Mouse (Mus musculus): ENCODE measurements around the gene Macf1.

DNA sequence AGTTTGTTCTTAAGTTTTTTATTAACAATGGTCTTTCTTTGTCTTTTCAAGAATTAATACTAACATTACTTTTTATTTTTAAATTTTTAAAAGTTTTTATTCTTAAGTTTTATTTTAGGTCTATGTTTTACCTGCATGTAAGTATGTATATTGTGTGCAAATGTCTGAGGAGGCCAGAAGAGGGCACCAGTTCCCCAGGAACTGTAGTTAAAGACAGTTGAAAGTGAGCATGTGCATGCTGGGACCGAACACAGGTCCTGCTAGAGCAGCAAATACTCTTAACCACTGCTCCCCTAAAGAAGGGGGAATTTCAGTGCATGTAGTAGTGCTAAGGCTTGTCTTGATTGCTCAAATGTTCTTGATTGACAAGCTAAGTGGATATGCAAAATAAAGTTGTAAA, 77.0 kb downstream of the Macf1 start:
- TF ChIP-seq CTCF (IDR thresholded peaks at IDR 0.05; ENCODE audit: low read depth) (peak; percentile 67), EP300 (optimal IDR thresholded peaks at IDR 0.05) (no peak)

Data from stomach, postnatal 0 days (tissue).